Mouse (Mus musculus) left cerebral cortex, adult 11 months (tissue): ENCODE measurements at regions not wholly inside any gene's neighbourhood (a gene's known extent, or its start where the extent isn't known, plus 50 kb on each side); places are given as distances from the start of the nearest gene placed in this dataset.
"Not testable (repeated sequence)": the region's sequence is repeated elsewhere in the genome, so short reads cannot be mapped to it uniquely, and the experiment has no call there.

Experiments
- DNase-seq: peaks from one replicate; pipeline ENCODE4 v3.0.0; 2022; ENCODE audit warnings: low spot score

DNA sequence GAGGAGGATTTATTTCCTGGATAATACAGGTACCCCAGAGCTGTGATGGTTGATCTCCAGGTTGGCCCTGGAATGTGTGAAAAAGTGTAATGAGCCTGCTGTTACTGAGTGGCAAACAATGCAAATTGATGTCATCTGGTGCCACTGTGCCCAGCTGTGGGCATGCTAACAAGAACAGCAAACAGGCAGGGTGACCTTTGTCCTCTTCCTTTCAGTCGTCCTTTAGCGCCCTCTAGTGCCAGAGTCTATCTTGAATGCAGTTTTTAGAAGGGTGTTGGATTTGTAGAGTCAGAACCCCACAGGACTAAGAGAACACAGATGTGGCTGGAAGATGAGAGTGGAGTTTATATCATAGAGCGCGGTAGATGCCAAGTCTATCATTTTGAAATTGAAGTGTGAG, 164.3 kb downstream of the Sdhaf3 start:
- peak; percentile 26 for DNase-seq

DNA sequence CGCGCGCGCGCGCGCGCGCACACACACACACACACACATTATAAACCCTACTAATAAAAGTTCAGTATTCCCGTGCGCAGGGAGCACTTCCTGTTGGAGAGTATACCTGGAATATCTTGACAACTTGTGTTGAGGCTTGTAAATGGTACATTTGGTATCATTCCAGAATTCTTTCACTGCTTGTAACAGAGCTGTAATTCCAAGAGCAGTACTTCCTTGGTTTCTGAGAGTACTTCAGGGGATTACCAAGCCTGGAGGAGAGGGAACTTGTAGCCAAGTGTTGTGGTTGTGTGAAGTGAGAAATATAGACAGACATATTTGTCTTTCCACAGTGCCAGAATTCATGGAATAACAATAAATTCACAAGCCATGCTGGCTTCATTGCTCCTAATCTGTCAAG, 177.2 kb downstream of the Sdhaf3 start:
- no peak for DNase-seq

DNA sequence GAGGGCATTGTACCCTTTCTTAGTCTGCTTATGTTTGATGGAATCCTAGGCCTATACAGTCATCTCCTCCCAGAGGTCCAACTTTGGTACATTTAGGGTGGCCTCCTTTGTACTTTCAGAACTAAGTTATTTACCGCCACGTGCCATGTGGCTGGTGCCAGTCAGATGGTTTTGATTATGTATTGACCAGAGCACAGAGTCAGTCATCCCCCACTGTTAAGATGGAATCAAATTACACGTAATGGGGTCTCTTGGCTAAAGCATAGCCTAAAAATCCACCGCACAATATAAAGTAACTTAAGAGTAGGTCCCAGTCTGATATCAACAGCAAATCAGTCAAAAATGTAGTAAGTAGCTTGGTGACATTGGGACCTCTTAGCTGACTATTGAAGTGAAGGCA, 178.3 kb downstream of the Sdhaf3 start:
- no peak for DNase-seq

DNA sequence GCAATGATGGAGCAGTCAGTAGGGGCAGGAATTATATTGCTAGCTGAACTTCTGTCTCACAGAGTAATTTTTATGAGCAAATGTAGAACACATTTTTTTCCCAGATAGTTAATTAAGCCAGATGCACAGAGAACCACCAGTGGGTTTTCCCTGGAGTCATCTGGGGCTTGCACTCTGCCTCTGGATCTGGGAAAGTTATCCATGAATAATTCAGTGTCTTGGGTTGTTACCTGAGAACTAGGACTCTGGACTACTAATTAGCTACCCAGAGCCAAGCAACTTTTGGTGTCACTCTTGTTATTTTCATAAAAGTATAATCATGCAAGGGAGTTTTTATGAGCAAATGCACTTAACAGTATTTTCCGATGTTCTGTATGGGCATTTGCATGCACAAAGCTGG, 179.1 kb downstream of the Sdhaf3 start:
- DNase-seq: no peak

DNA sequence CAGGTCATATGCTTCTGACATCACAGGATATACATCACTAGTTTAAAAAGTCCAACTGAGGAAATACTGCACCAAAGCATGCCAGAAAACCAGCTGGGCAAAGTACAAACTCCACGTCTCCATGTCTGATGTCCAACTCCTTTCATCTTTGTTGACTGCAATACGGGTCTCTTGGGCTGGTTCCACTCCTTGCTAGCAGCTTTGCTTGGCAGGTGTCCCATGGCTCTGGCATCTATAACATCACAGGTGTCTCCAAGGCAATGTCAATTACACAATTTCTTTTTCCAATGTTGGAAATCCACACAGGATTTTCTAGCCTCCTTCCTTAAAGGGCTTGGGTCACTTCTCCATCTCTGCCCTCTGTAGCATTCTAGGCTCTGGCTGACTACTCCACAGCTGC, 225.9 kb downstream of the Sdhaf3 start:
- DNase-seq: no peak

DNA sequence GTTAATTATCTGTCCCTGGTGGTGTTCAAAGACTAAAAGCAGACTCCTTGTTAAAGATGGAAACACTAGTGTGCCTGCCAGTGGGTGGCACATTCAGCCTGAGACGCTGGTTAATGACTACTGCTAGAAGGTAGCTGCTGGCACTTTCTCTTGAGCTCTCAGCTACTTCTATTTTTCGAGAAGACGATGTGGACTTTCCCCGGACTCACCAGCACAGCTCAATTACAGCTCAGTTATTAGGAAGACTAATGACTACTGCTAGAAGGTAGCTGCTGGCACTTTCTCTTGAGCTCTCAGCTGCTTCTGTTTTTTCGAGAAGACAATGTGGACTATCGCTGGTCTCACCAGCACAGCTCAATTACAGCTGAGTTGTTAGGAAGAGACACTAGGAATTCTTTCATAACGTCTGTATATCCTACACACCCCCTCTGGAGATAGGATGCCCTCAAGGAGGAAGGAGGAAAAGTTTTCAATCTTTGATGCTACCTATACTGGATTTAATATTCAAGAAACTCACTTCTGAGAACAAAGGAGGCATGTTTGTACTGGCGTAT, 243.3 kb downstream of the Sdhaf3 start:
- no peak for DNase-seq

DNA sequence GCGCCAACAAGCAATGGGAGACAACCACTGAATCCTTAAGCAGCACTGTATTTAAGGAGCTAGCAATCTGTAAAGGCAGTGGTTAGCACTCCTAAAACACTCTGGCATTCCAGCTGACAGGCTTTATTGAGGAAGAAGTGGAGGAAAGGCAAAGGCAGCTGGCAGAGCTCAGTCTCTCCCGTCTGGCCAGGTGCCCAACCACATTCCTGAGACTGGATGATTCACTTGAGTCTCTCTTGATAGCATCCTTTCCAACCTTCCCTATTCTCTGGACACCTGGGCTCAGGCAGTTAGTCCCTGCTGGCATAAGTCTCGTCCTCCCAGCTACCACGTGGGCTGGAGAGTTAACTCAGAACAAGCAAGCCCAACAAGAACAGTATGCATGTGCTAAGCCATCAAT, 260.1 kb downstream of the Sdhaf3 start:
- DNase-seq: no peak

DNA sequence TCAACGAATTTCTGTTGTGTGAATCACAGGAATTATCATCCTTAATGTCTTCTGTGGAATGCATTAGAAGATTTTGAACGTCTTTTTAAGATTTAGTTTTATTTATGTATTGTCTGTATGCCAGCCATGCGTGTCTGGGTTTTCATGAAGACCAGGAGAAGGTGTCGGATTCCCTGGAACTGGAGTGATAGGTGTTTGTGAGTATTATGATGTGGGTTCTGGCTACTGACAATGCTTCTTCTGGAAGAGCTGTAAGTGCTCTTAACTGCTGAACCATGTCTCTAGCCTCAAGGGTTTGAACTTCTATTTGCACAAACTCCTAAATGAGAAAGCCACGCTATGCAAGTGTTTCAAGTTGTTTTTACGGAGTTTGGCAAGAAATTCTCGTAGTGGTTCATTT, 296.5 kb downstream of the Sdhaf3 start:
- no peak for DNase-seq

DNA sequence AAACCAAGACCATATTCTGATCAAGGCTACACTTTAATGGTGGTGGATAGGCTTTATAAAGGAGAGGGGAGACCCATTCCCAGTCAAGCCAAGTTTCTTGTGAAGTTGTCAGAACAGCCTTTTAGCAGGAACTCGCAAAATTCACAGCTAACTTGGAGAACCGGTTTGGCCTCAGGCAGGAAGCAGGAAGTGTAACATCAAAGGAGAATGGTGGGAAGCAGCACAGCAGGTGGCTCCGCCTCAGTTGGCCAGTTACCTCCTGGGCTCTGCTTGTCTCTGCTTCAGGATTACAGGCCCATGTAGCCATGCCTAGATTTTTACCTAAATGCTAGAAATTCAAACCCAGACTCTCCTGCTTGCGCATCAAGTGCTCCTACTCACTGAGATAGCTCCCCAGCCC, 277.2 kb upstream of the Tac1 start:
- DNase-seq: no peak

DNA sequence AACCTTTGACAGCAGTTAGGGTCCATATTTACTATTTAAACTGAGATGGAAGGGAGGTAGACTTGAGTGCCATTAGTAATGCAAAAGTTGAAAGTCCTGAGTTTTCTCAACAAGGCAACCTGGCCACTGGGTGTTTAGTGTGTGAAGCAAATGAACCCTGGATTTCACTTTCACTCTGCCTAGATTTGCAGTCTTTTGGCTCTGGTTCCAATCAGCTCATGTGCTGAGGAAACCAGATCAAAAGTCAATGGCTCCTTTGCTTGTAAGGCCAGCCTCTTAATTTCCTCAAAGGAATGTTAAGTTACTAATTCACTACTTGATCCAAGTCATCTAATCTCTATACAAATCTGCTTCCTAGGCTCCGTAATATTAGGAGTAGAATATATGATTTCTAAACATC, 247.7 kb upstream of the Tac1 start:
- DNase-seq: no peak

DNA sequence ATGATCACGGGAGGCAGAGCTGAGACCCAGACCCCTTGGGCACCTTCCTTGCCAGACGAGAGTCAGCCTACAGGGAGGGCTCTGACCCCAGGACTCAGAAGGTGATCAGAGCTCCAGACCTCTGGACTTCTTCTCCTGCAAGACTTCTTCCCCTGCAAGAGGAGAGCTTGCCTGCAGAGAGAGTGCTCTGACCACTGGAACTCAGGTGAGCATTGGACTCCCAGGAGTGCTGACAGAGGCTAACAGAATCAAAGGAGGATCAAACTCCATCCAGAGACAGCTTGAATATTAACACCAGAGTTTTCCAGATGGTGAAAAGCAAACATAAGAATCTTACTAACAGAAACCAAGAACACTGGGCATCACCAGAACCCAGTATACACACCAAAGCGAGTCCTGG, 241.2 kb upstream of the Tac1 start:
- no peak for DNase-seq

DNA sequence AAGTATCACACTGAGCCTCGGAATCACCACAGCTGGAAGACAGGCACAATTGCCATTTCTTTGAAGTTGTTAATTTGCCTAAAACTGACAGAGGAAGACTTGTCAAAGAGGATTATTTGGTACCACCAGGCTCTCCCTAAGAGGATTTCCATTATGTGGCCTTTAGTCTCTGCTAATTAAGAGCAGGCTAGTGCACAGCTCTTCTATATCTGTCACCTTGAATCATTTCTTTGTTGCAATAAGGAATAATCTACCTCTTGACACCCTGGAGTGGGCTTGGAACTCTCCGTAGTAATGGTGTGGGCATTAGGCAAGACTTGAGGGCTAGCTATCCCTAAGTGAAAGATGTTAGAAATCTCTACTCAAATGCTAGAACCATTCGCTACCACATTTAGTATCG, 227.7 kb upstream of the Tac1 start:
- no peak for DNase-seq

DNA sequence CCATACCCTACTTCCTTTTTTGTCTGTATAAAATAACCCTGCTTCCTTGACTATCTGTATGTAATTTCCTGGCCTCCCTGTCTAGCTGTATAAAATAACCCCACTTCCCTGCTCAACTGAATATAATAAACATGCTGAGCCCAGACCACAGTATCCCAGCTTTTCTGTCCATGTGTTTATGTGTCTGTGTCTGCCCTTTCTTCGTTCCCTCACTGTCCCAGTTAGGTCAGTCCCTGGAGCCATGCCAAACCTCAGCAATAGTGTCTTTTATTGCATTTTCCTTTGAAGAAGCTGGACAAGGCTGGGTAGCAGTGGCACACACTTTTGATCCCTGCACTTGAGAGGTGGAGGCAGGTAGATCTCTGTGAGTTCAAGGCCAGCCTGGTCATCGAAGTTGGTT, 198.0 kb upstream of the Tac1 start:
- DNase-seq: no peak

DNA sequence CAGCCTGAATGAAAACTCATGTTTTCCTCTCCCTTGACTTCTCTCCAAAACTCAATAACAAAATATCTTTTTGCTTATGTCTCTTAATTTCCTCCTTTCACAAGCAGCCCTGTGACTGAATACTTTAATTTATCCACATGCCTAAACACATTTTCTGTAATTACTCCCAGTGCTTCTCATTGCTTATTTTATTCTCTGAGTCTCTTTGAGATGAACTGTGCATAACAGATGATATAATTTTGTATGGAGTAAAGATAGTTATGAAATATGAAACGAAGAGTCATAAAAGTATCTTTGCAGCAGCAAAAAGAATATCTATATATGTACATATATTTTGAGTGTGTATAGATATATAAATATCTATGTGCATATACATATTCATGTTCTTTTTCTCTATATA, 187.5 kb upstream of the Tac1 start:
- DNase-seq: no peak

DNA sequence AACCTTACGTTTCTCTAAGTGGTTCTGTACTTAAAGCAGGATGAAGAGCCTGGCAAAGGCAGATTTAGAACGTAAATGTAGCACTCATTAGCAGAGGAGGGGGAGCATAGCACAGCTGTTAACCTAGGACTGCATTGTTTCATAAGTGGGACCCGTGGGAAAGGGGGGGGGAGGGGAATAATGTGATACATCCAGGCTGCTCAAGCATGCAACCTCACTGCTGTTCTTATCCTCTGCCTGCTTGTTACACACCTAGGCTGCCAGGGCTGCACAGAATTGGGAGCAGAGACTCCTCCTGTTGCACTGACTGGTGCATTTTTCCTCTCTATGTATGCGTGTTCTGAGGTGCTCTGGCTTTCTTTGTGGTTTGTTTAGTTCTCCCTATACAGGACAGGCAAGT, 180.1 kb upstream of the Tac1 start:
- no peak for DNase-seq

DNA sequence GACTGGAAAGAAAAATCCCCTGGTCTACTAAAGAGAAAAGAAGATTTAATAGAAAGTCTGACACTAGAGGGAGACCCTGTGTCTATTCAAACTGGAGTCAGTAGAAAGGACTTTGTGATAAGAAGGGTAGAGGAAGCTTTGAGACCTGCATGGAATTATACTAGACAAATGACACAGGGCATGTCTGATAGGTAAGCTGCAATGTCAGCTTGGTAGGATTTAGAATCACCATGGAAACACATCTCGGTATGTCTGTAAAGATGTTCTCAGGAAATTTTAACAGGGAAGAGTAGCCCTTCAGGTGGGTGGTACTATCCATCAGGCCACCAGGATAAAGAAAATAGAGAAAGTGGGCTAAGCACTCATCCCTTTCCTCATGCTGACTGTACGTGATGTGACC, 178.8 kb upstream of the Tac1 start:
- DNase-seq: no peak

DNA sequence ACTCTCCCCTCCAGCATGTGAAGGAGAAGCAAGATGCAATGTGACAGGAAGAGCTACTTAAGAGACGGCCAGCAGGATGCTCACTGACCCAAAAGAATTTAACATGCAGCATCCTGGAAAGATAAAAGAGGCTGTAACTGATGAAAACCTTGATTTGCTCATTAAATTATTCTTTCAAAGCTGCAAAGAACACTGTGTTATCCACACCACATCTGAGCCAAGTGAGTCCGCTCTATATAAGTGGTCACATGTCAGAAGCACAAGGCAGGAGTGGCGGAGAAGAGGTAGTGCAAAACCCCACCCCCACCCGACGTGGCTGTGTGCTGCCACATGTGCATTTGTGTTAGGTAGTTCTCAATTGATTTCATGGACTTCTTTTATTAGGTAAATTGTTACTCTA, 176.0 kb upstream of the Tac1 start:
- no peak for DNase-seq

DNA sequence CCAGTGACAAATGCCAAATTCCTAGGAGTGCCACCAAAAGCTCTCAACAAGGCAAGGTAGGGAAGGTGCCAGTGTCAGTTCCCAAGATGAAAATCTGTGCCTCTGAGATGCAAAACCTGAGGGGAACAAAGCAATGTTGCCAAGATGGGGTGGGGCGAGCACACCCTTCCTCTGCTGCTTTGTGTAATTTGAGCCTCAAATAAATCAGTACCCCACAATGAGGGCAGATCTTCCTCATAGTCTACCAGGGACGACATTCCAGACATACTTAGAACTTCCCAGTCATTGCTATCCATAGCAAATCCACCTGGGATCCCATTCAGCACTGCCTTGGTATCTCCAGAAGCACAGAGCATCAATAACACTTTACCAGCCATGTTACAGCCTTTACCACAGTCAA, 129.9 kb upstream of the Tac1 start:
- no peak for DNase-seq

DNA sequence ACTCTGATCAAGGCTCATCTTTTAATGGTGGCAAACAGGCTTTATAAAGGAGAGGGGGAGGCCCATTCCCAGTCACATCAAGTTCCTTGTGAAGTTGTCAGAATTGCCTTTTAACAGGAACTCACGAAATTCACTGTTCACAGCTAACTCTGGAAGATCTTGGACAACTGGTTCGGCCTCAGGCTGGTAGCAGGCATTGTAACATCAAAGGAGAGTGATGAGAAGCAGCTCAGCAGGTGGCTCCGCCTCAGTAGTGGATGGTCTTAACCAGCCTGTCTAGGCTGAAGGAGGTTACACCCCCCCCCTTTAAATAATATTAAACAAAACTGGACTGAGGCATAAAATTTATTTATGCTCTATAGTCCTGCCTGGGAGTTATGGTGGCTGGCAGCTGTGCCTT, 113.0 kb upstream of the Tac1 start:
- no peak for DNase-seq

DNA sequence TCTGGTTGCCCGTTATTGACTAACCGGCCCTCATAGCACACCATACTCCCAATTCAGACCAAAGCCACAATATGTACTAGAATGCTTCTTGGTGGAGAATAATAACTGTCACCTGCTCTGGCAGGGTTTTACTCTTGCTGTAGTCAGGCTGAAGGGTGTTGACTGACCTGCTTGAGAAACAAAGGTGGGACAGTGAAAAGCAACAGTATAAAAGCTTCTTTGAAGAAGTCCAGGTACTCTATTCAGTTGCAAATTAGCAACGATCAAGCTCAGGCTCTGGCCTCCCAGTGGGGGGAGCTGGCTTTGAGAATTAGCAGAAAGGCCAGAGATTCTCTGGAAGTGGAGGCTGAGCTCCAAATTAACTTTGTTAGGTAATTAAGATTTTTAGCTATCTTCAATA, 112.4 kb upstream of the Tac1 start:
- DNase-seq: not testable (repeated sequence)

DNA sequence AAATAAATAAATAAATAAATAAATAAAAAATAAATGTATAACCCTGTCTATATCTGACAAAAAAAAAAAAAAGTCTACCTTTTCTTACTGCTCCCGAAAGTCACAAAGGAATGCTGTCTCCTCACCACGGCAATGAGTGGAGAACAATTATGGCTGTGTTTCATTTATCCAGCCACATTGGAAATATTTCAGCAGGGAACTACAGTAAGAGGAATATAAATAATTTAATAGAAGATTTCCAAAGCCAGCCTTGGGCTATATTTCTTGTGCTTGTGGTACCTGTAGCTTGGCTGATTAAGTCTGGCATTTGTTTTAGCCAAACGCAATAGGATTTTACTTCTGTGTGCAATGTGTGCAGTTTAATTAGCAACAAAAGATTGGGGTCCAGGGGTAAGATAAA, 98.8 kb upstream of the Tac1 start:
- DNase-seq: no peak

DNA sequence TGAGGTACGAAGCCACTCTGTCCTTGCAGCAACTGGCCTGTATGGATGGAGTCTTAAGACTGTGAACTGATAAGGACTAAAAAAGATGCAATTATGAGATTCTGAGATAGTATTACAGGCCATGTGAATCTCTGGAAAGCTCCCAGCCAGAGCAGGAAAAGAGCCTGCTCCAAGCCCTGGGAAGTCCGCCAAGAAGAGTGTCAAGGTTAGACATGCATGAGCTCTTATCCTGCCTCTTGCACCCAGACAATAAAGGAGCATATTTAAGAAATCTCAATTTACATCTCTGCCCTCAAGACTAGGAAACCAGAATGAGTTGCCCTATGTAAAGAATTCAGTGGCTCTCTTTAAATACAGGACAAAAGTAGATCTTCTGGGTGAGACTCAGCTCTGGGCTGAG, 90.8 kb upstream of the Tac1 start:
- no peak for DNase-seq

DNA sequence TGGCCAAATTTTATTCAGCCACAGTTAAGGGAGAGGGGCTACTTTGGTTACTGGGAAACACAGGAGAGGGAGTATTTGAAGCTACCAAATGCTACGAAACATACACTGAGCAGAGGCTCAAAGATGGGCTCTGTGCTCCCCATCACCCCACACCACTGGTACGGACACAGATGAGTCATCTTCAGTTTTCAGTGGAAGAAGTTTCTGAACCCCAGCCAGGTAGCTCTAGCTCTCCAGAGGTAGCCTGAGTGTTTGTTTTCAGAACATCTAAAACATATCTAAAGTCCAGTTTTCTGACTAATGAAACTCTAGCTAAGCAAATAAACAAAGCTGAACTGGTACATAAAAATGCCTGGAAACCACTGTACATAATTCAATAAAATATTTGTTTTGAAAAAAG, 90.3 kb upstream of the Tac1 start:
- DNase-seq: no peak

DNA sequence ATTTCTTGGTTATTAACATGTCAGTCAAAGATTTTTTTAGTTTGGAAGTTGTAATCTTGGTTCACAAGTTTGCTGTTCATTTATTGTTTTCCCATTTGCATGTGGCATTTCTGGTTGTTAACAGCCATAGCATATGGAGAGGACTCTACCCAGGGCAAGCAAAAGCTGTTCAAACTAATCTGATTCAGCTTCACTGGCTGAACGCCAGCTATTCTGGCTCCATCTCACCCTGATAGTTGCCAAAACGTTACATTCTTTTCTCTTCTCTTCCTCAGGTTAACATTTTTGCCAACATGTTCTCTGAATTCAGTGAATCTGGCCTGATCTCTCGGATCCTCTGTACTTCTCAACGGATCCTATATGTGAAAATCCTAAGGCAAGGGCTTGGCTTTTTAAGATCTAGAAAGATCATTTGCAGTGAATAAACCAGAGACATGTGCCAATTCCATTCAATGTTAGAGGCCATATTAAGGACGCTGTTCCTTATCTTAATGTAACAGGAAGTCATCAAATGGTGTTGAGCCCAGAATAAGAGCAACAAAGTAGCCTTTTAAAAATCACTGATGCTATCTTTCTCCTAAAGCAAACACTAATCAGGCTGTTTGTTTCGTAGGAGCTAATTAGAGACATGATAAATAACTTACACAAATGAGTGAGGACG, 82.2 kb upstream of the Tac1 start:
- DNase-seq: no peak

DNA sequence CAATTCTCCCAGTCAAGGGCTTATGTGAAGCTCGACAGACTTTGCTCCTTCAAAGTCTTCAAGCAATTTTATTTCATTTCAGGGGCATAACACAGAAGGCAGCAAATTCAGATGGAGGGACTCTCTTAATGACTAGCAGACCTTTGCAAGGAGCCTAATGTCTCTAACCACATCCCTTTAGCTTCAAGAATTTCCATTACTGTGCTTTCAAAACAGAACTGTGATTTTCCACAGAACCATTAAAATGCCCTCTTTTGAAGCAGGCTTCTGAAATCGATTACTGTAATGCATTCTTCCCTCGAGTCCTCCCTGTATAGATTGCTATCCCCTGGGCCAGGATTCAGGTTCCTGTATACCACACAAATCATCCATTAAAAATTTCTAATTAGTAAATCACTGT, 80.9 kb upstream of the Tac1 start:
- DNase-seq: no peak
